24 mouse cellular contexts compared by ENCODE assay signal in genomic region chr1:184605666-184606065, GRCm38 (mm10).
DNase-seq lines count a peak whose midpoint lies in the region; ATAC-seq and TF ChIP-seq lines count a peak whose summit lies in the region.
"Had no signal": no experiment of that assay in that cellular context is flagged by ENCODE, and none has a peak within 500 bp of the region (broad histone marks: within the 10 kb centered on the region; RNA-seq: fewer than 3 reads in every experiment).

No protein-coding gene starts in this region.

- no peaks in the 10 kb centered on the region for H3K79me2 ChIP-seq in liver, adult 2 months (ENCODE audit: control insufficient read depth, insufficient read depth, low read length)
- no peaks in the 10 kb centered on the region for H3K79me2 ChIP-seq in myocyte (ENCODE audit: control insufficient read depth, insufficient read depth)

- H3K4me1 ChIP-seq in liver, adult 2 months (ENCODE audit: control insufficient read depth, insufficient read depth, low read length) = peaks cover 18% of the 10 kb centered on the region
- H3K4me1 ChIP-seq in lung, embryonic 14.5 days (ENCODE audit: insufficient read depth) = no peaks in the 10 kb centered on the region
- H3K4me1 ChIP-seq in lung, adult 2 months (ENCODE audit: control insufficient read depth, insufficient read depth, low read length) = no peaks in the 10 kb centered on the region; the same call in 1 of the 2 replicates

- H3ac ChIP-seq in myocyte (ENCODE audit: control insufficient read depth, insufficient read length) = no peak overlapping the region

- 17% methylated on average over 7 of the region's 7 CpGs for WGBS in liver, adult 2 months
- 51% methylated on average over 7 of the region's 7 CpGs for whole genome bisulfite sequencing in lung, embryonic 14.5 days
- 55% methylated on average over 7 of the region's 7 CpGs for WGBS in lung, adult 2 months

- H3K36me3 ChIP-seq in liver, adult 2 months (ENCODE audit: control insufficient read depth, insufficient read depth, low read length) = no peaks in the 10 kb centered on the region
- no peaks in the 10 kb centered on the region for H3K36me3 ChIP-seq in lung, embryonic 14.5 days (ENCODE audit: insufficient read depth)
- H3K36me3 ChIP-seq in myocyte (ENCODE audit: control insufficient read depth, insufficient read depth) = no peaks in the 10 kb centered on the region
- H3K36me3 ChIP-seq: G1E had no signal

- TF ChIP-seq CTCF in liver, adult 2 months (IDR thresholded peaks at IDR 0.05; ENCODE audit: low read depth, low read length) = no peak
- TF ChIP-seq CTCF in lung, embryonic 14.5 days (IDR thresholded peaks at IDR 0.05; ENCODE audit: low read depth) = no peak
- no peak for TF ChIP-seq CTCF in lung, adult 2 months (IDR thresholded peaks at IDR 0.05; ENCODE audit: insufficient read depth, low read length)

- no peaks in the 10 kb centered on the region for H3K9me3 ChIP-seq in lung, embryonic 14.5 days (ENCODE audit: low read depth, low read length)
- H3K9me3 ChIP-seq: G1E had no signal

- TF ChIP-seq POLR2A in liver, adult 2 months (IDR thresholded peaks at IDR 0.05; ENCODE audit: extremely low read depth, insufficient read depth, low read length) = no peak
- no peak for TF ChIP-seq POLR2A in lung, adult 2 months (IDR thresholded peaks at IDR 0.05; ENCODE audit: borderline replicate concordance, extremely low read depth, low read depth, low read length)
- TF ChIP-seq POLR2A in myocyte (IDR thresholded peaks at IDR 0.05; ENCODE audit: insufficient read length, low read depth) = no peak

- H3K27me3 ChIP-seq in liver, adult 2 months (ENCODE audit: control insufficient read depth, insufficient read depth, low read length) = no peaks in the 10 kb centered on the region
- H3K27me3 ChIP-seq in lung, embryonic 14.5 days (ENCODE audit: insufficient read depth, low read length) = no peaks in the 10 kb centered on the region
- no peaks in the 10 kb centered on the region for H3K27me3 ChIP-seq in myocyte (ENCODE audit: control insufficient read depth, insufficient read depth, insufficient read length)
- H3K27me3 ChIP-seq: CH12.LX had no signal

- H3K4me2 ChIP-seq in lung, embryonic 14.5 days = no peak overlapping the region
- H3K4me2 ChIP-seq in myocyte (ENCODE audit: low read depth) = no peak overlapping the region

- ATAC-seq in lung, embryonic 14.5 days (ENCODE audit: insufficient read depth) = no peak
- ATAC-seq: activated CD4-positive, CD25-positive, alpha-beta regulatory T cell, adult 4 months; CD4-positive, CD25-positive, alpha-beta regulatory T cell, adult 4 months; Patski had no signal

- DNase-seq in liver, adult 2 months (ENCODE audit: extremely low read depth, low read depth, low spot score) = peak; percentile 99
- DNase-seq in liver = no peak
- DNase-seq in lung, embryonic 14.5 days = peak; percentile 36
- DNase-seq in lung, adult 2 months = no peak
- peak; percentile 61 for DNase-seq in NIH3T3 (ENCODE audit: low read depth)
- DNase-seq in spleen, adult 18-20 months = no peak
- DNase-seq in adrenal gland, adult 18-20 months (ENCODE audit: low spot score in 2 of 2) = no peak
- DNase-seq: adrenal gland, adult 2 months; adrenal gland, adult 8-10 months; adrenal gland, postnatal 10 days; adrenal gland, postnatal 14 days; adrenal gland, postnatal 25 days; adrenal gland, postnatal 36 days; B cell, adult 2 months; cerebellum, adult 11 months; cerebellum, adult 11-12 months; cerebellum, adult 18-20 months; cerebellum, adult 2 months had no signal

- no peak overlapping the region for H3K27ac ChIP-seq in liver, adult 2 months (replicated peaks; ENCODE audit: insufficient read depth, low read depth, low read length)
- no peak overlapping the region for H3K27ac ChIP-seq in lung, embryonic 14.5 days (ENCODE audit: low read depth)

- no peak overlapping the region for H3K4me3 ChIP-seq in liver, adult 2 months (ENCODE audit: insufficient read depth, low read depth, low read length)
- H3K4me3 ChIP-seq in lung, embryonic 14.5 days (ENCODE audit: low read depth, low read length) = no peak overlapping the region
- no peak overlapping the region for H3K4me3 ChIP-seq in lung, adult 2 months (replicated peaks; ENCODE audit: extremely low read depth, low read depth, low read length)
- H3K4me3 ChIP-seq in myocyte = no peak overlapping the region

- H3K9ac ChIP-seq in liver, adult 2 months (ENCODE audit: low read depth, low read length) = no peak overlapping the region
- H3K9ac ChIP-seq in lung, embryonic 14.5 days = no peak overlapping the region

TF ChIP-seq in myocyte, 11 proteins besides CTCF, POLR2A, EP300 and RAD21:
- TF ChIP-seq CEBPB (IDR thresholded peaks at IDR 0.05; ENCODE audit: insufficient read depth, poor library complexity, severe bottlenecking) (peak; percentile 40; the same call in 1 of the 2 replicates), E2F4 (IDR thresholded peaks at IDR 0.05; ENCODE audit: insufficient read depth) (no peak)

Comparison
In these comparisons a context has a peak if more than half of its experiments do, and no peak if none do; other contexts are left out.
1. DNase-seq: peak in liver, adult 2 months (single experiment), lung, embryonic 14.5 days (single experiment) and NIH3T3 (single experiment); none in liver (single experiment), lung, adult 2 months (single experiment), spleen, adult 18-20 months (0 of 2) and adrenal gland, adult 18-20 months (0 of 2).